Mouse (Mus musculus) cerebellum, postnatal 25 days (tissue): ENCODE measurements around the gene Prrx2.
"Not testable (repeated sequence)": the region's sequence is repeated elsewhere in the genome, so short reads cannot be mapped to it uniquely, and the experiment has no call there.

ENCODE experiments used
- DNase-seq, 2 experiments: peaks; one replicate each; pipeline ENCODE4 v3.0.0; 2021; ENCODE audit warnings: mixed read lengths in 2 of 2

The Prrx2 gene

GRCm38 (mm10) chr2:30914836-30915235, 80.1 kb downstream of the Prrx2 start:
- DNase-seq, result no peak

- DNase-seq, result no peak
Observed at GRCm38 (mm10) chr2:30915376-30915775, 80.6 kb downstream of the Prrx2 start.

GRCm38 (mm10) chr2:30915933-30916332, 81.2 kb downstream of the Prrx2 start:
- not testable (repeated sequence) for DNase-seq

GRCm38 (mm10) chr2:30917649-30918048, 82.9 kb downstream of the Prrx2 start:
- peak in 1 of 2 experiments; percentile 35 for DNase-seq

GRCm38 (mm10) chr2:30918126-30918525, 83.4 kb downstream of the Prrx2 start:
- no peak for DNase-seq

GRCm38 (mm10) chr2:30918780-30919329, 84.1 kb downstream of the Prrx2 start:
- DNase-seq, result no peak

GRCm38 (mm10) chr2:30920216-30920615, 85.4 kb downstream of the Prrx2 start:
- no peak for DNase-seq

- DNase-seq, result no peak
Observed at GRCm38 (mm10) chr2:30923099-30923498, 88.3 kb downstream of the Prrx2 start.

- no peak for DNase-seq
Observed at GRCm38 (mm10) chr2:30925181-30925580, 90.4 kb downstream of the Prrx2 start.

GRCm38 (mm10) chr2:30926381-30926780, 91.6 kb downstream of the Prrx2 start:
- DNase-seq, result no peak

- peak in 1 of 2 experiments; percentile 22 for DNase-seq
Observed at GRCm38 (mm10) chr2:30927151-30927781, 92.5 kb downstream of the Prrx2 start.

- peak; percentile 82 to 93 for DNase-seq
Observed at GRCm38 (mm10) chr2:30927844-30928628, 93.3 kb downstream of the Prrx2 start.

- no peak for DNase-seq
Observed at GRCm38 (mm10) chr2:30928893-30929482, 94.2 kb downstream of the Prrx2 start.

GRCm38 (mm10) chr2:30929483-30930045, 94.8 kb downstream of the Prrx2 start, which contains the start of gene Ptges:
Gene Ptges, minus strand, starts transcription at chr2:30929863.
- peak; percentile 84 to 91 for DNase-seq

GRCm38 (mm10) chr2:30930846-30931245, 96.1 kb downstream of the Prrx2 start:
- not testable (repeated sequence) for DNase-seq
